Mouse (Mus musculus): ENCODE data around the gene Tesmin.

DNA sequence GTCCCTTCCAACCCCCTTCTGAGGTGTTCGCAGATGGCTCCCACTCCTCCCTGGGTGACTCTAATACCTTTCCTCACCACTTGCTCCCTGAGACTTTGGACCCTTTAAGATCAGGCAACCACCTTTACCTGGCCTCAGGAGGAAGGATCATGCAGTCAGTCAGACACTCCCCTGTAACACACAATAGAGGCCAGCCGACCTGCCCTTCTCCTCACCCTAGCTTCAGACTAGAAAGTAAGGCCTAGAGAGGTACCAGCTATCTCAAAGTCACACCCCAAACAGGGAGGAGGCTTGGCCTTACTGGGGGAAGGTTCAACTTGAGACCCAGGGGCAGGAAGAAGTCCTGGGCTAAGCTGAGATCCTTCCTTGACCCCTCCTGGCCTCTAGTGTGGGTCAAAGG is 35.6 kb downstream of the Tesmin start:
- TF ChIP-seq HCFC1 (IDR thresholded peaks at IDR 0.05; ENCODE audit: low read depth, low read length) (no peak), CHD2 (IDR thresholded peaks at IDR 0.05; ENCODE audit: low read length) (no peak), CTCF (conservative IDR thresholded peaks at IDR 0.05 in 1 of 2, IDR thresholded peaks at IDR 0.05 in 1 of 2; ENCODE audit: low read depth in 2 of 2, low read length in 2 of 2) (no peak), BHLHE40 (IDR thresholded peaks at IDR 0.05; ENCODE audit: low read depth, low read length) (no peak), ETS1 (conservative IDR thresholded peaks at IDR 0.05; ENCODE audit: low read depth, low read length) (no peak), CHD1 (IDR thresholded peaks at IDR 0.05; ENCODE audit: low read depth, low read length) (no peak), MAFK (IDR thresholded peaks at IDR 0.05; ENCODE audit: insufficient replicate concordance, low read length) (no peak), POLR2A (IDR thresholded peaks at IDR 0.05; ENCODE audit: low read depth, low read length) (no peak), EP300 (IDR thresholded peaks at IDR 0.05; ENCODE audit: low read length) (no peak), USF2 (conservative IDR thresholded peaks at IDR 0.05; ENCODE audit: low read depth, low read length) (no peak)
